Mouse (Mus musculus) embryonic facial prominence, embryonic 15.5 days (tissue): ENCODE measurements at regions not wholly inside any gene's neighbourhood (a gene's known extent, or its start where the extent isn't known, plus 50 kb on each side); places are given as distances from the start of the nearest gene placed in this dataset.

Experiments
- ATAC-seq: fragments of 200-750 bp; cut with Nextera tagmentation; 2 replicates; pipeline ENCODE4 v1.8.0; 2017; ENCODE audit warnings: low read depth, moderate TSS enrichment; ENCODE audit not compliant: insufficient number of reproducible peaks, low FRiP score, low TSS enrichment
- H3K27ac ChIP-seq: fragments of 300-500 bp; sonication (generic); replicated peaks from 2 replicates; pipeline ENCODE4 v1.5.1; 2015; ENCODE audit warnings: mild to moderate bottlenecking, inconsistent platforms
- H3K27me3 ChIP-seq: fragments of 300-500 bp; sonication (generic); 2 replicates; pipeline ENCODE4 v1.6.1; 2015; ENCODE audit warnings: inconsistent platforms
- H3K36me3 ChIP-seq: fragments of 300-500 bp; sonication (generic); 2 replicates; pipeline ENCODE4 v1.6.1; 2015; ENCODE audit warnings: mild to moderate bottlenecking, inconsistent platforms
- H3K4me1 ChIP-seq: fragments of 300-500 bp; sonication (generic); 2 replicates; pipeline ENCODE4 v1.6.1; 2015; ENCODE audit warnings: inconsistent platforms
- H3K4me2 ChIP-seq: fragments of 300-500 bp; sonication (generic); replicated peaks from 2 replicates; pipeline ENCODE4 v1.6.1; 2015; ENCODE audit warnings: mild to moderate bottlenecking, inconsistent platforms
- H3K4me3 ChIP-seq: fragments of 300-500 bp; sonication (generic); replicated peaks from 2 replicates; pipeline ENCODE4 v1.5.1; 2015; ENCODE audit warnings: mild to moderate bottlenecking, inconsistent platforms
- H3K9ac ChIP-seq: fragments of 300-500 bp; sonication (generic); 2 replicates; pipeline ENCODE4 v1.6.1; 2015; ENCODE audit warnings: inconsistent platforms
- H3K9me3 ChIP-seq: fragments of 300-500 bp; sonication (generic); replicated peaks from 2 replicates; pipeline ENCODE4 v1.6.1; 2016; ENCODE audit warnings: inconsistent platforms
- WGBS: fragments of 180-500 bp; shearing (Covaris S2); methylation state at CpG from one replicate; pipeline ENCODE4 v1.1.7; 2015; 5-methylcytosine and 5-hydroxymethylcytosine counted together

GRCm38 (mm10) chr1:126947860-126948259 lies 117.3 kb upstream of the Nckap5 start:
- no peak overlapping the region for H3K9ac ChIP-seq
- 91% methylated on average over 1 of the region's 1 CpGs for WGBS
- H3K4me1 ChIP-seq, result no peaks in the 10 kb centered on the region
- no peak overlapping the region for H3K4me2 ChIP-seq
- no peak overlapping the region for H3K4me3 ChIP-seq
- no peaks in the 10 kb centered on the region for H3K27me3 ChIP-seq
- H3K27ac ChIP-seq, result no peak overlapping the region
- H3K36me3 ChIP-seq, result no peaks in the 10 kb centered on the region
- ATAC-seq, result no peak
- 0 out of 2 replicates have a peak, but pooled peaks cover 3% of the 10 kb centered on the region for H3K9me3 ChIP-seq

GRCm38 (mm10) chr1:126932658-126933057 lies 102.1 kb upstream of the Nckap5 start:
- Histone ChIP-seq H3K27ac (no peak overlapping the region), H3K9me3 (no peaks in the 10 kb centered on the region), H3K27me3 (no peaks in the 10 kb centered on the region), H3K36me3 (no peaks in the 10 kb centered on the region), H3K9ac (no peak overlapping the region), H3K4me3 (no peak overlapping the region), H3K4me2 (no peak overlapping the region), H3K4me1 (peaks cover 6% of the 10 kb centered on the region; the same call in 1 of the 2 replicates)
- no peak for ATAC-seq
- 35% methylated on average over 4 of the region's 4 CpGs for WGBS

DNA sequence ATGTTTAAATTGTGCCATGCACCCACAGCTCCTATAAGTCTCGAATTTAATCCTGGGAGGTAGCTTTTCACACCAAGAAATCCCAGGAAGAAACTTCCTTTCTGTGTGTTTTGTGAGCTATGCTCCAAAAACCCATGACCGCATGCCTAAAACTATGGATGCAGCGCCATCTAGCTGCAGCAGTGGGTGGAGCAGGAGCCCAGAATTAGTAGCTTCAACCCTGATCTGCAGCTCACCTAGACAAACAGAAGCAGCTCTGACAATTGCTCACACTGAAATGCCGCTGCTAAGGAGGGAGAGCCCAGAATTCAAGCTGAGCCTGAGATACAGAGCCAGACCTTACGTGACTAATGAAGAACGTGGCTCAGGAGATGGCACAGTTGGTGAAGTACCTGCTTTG lies 101.2 kb upstream of the Nckap5 start:
- no peaks in the 10 kb centered on the region for H3K36me3 ChIP-seq
- H3K27ac ChIP-seq, result no peak overlapping the region
- no peaks in the 10 kb centered on the region for H3K27me3 ChIP-seq
- no peaks in the 10 kb centered on the region for H3K9me3 ChIP-seq
- WGBS, result under 1% methylated on average over 6 of the region's 6 CpGs
- no peak for ATAC-seq
- H3K4me1 ChIP-seq, result peaks cover 6% of the 10 kb centered on the region; the same call in 1 of the 2 replicates
- no peak overlapping the region for H3K9ac ChIP-seq
- no peak overlapping the region for H3K4me2 ChIP-seq
- H3K4me3 ChIP-seq, result no peak overlapping the region

- Histone ChIP-seq H3K27me3 (no peaks in the 10 kb centered on the region), H3K4me1 (peaks cover 6% of the 10 kb centered on the region; the same call in 1 of the 2 replicates), H3K4me2 (no peak overlapping the region), H3K9ac (no peak overlapping the region), H3K36me3 (no peaks in the 10 kb centered on the region), H3K4me3 (no peak overlapping the region), H3K9me3 (no peaks in the 10 kb centered on the region), H3K27ac (no peak overlapping the region)
- WGBS, result 75% methylated on average over 10 of the region's 10 CpGs
- no peak for ATAC-seq
These were observed 100.5 kb upstream of the Nckap5 start for GRCm38 (mm10) chr1:126931093-126931492.

DNA sequence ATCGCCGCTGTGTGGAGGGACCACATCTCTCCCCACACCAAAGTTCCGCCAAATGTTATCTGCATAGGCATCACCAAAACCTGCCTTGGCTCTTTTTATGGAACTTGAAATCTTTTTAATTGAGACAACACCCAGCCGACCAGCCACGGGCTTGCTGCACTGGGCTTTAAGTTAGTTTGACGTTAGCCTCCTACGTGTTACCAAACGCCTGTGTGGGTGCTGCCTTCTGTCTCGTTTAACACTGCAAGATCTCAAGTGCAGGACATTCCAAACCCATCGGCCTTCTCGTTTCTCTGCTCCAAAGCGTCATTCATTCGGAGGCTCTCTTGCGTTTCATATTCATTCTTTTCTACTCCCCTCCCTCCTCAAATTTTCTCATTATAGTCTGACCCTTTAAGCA lies 100.0 kb upstream of the Nckap5 start:
- ATAC-seq, result no peak
- no peaks in the 10 kb centered on the region for H3K27me3 ChIP-seq

DNA sequence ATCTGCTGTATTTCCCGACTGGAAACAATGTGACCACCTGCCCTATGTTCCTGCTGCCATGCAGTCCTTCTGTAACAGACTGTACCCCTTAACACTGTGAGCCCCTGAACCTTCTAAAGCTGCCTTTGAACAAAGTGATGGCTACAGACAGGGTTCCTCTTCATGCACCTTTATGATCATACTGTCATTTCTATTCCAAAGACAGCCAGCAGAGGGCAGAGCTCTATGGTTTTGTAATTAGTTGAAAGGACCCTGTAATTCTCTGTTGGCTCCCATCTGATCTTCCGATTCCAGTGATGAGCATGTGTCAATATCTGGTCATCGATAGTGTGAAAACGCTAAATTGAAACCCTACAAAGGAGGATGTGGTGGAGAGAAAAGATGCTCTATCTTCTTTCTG lies 99.1 kb upstream of the Nckap5 start:
- no peak for ATAC-seq

More for the DNA sequence above, 100.0 kb upstream of the Nckap5 start:
- 80% methylated on average over 14 of the region's 14 CpGs for WGBS
- Histone ChIP-seq H3K4me3 (no peak overlapping the region), H3K27ac (no peak overlapping the region), H3K36me3 (no peaks in the 10 kb centered on the region), H3K9ac (no peak overlapping the region), H3K4me2 (no peak overlapping the region), H3K4me1 (peaks cover 10% of the 10 kb centered on the region), H3K9me3 (no peaks in the 10 kb centered on the region)

GRCm38 (mm10) chr1:126928186-126928585 lies 97.6 kb upstream of the Nckap5 start:
- Histone ChIP-seq H3K4me3 (no peak overlapping the region), H3K27me3 (no peaks in the 10 kb centered on the region), H3K27ac (no peak overlapping the region), H3K36me3 (no peaks in the 10 kb centered on the region), H3K9me3 (no peaks in the 10 kb centered on the region), H3K4me1 (peaks cover 17% of the 10 kb centered on the region), H3K4me2 (no peak overlapping the region), H3K9ac (no peak overlapping the region)
- ATAC-seq, result no peak
- WGBS, result 49% methylated on average over 7 of the region's 7 CpGs

More for the DNA sequence above, 99.1 kb upstream of the Nckap5 start:
- Histone ChIP-seq H3K4me2 (no peak overlapping the region), H3K27ac (no peak overlapping the region), H3K4me1 (peaks cover 17% of the 10 kb centered on the region), H3K9me3 (no peaks in the 10 kb centered on the region), H3K27me3 (no peaks in the 10 kb centered on the region), H3K9ac (no peak overlapping the region), H3K36me3 (no peaks in the 10 kb centered on the region), H3K4me3 (no peak overlapping the region)
- 62% methylated on average over 4 of the region's 4 CpGs for WGBS

- no peak overlapping the region for H3K4me2 ChIP-seq
- H3K27me3 ChIP-seq, result no peaks in the 10 kb centered on the region; the same call in 1 of the 2 replicates
These were observed 94.8 kb upstream of the Nckap5 start for GRCm38 (mm10) chr1:126925150-126926035.

DNA sequence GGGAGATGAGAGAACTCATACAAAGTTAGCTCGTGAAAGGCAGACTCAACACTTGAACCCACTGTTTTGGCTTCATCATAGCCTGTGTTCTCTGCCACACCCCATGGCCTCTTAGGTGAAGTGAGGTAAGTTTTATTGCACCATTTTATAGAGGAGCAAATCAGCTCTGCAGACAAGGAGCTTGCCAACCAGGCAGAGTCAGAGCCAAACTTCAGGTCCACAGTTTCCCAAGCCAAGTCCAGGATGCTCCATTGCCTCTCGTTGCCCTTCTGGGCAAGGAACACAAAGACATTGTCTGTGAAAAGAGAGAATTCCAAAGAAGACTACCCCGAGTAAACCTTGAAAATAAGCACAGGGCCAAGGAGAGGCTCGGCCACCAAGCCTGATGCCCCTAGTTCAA lies 93.4 kb upstream of the Nckap5 start:
- Histone ChIP-seq H3K27ac (no peak overlapping the region), H3K36me3 (no peaks in the 10 kb centered on the region), H3K4me2 (no peak overlapping the region), H3K4me3 (no peak overlapping the region), H3K9ac (no peak overlapping the region), H3K9me3 (no peaks in the 10 kb centered on the region), H3K27me3 (no peaks in the 10 kb centered on the region; the same call in 1 of the 2 replicates), H3K4me1 (peaks cover 11% of the 10 kb centered on the region)
- 73% methylated on average over 4 of the region's 4 CpGs for WGBS
- ATAC-seq, result no peak

More at GRCm38 (mm10) chr1:126925150-126926035, 94.8 kb upstream of the Nckap5 start:
- WGBS, result 39% methylated on average over 12 of the region's 12 CpGs
- no peak overlapping the region for H3K9ac ChIP-seq
- ATAC-seq, result peak; percentile 70
- H3K27ac ChIP-seq, result no peak overlapping the region
- H3K36me3 ChIP-seq, result no peaks in the 10 kb centered on the region
- peaks cover 11% of the 10 kb centered on the region for H3K4me1 ChIP-seq
- H3K4me3 ChIP-seq, result no peak overlapping the region
- H3K9me3 ChIP-seq, result no peaks in the 10 kb centered on the region

DNA sequence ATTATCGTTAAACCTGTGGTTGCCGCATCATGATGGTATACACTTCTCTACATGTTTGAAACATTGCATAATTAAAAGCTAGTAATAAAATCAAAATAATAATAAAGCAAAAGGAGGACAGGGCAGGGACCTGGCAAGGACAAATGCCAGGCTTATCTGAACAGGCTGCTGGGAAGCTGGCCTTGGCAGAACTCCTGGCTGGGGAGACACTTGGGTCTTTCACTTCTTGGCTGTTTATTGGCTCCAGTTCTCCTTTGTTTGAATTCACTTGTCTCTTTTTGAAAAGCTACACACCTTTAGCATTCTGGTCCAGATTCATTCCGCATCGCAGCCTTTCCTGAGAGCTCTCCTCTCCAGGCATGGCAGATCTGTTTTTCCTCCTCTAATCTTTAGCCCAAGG lies 91.6 kb upstream of the Nckap5 start:
- Histone ChIP-seq H3K4me3 (no peak overlapping the region), H3K9me3 (no peaks in the 10 kb centered on the region), H3K4me2 (no peak overlapping the region), H3K27ac (no peak overlapping the region), H3K9ac (no peak overlapping the region), H3K36me3 (no peaks in the 10 kb centered on the region), H3K4me1 (peaks cover 11% of the 10 kb centered on the region), H3K27me3 (no peaks in the 10 kb centered on the region; the same call in 1 of the 2 replicates)
- WGBS, result 78% methylated on average over 4 of the region's 4 CpGs
- no peak for ATAC-seq

GRCm38 (mm10) chr1:126918876-126919275 lies 88.3 kb upstream of the Nckap5 start:
- H3K4me2 ChIP-seq, result no peak overlapping the region
- no peaks in the 10 kb centered on the region; the same call in 1 of the 2 replicates for H3K27me3 ChIP-seq
- H3K36me3 ChIP-seq, result no peaks in the 10 kb centered on the region
- H3K4me1 ChIP-seq, result no peaks in the 10 kb centered on the region
- no peak overlapping the region for H3K9ac ChIP-seq
- H3K9me3 ChIP-seq, result no peaks in the 10 kb centered on the region
- no peak overlapping the region for H3K27ac ChIP-seq
- no peak for ATAC-seq
- 69% methylated on average over 1 of the region's 1 CpGs for WGBS
- H3K4me3 ChIP-seq, result no peak overlapping the region
